Mouse (Mus musculus) monocyte, adult 2 months (primary cell): ENCODE data around the gene Hspa1b.

Experiments
- DNase-seq, 2 experiments: peaks; one replicate each; pipeline ENCODE4 v3.0.0; 2022; ENCODE audit warnings: low spot score in 2 of 2, low read depth in 1 of 2

Gene Hspa1b

DNA sequence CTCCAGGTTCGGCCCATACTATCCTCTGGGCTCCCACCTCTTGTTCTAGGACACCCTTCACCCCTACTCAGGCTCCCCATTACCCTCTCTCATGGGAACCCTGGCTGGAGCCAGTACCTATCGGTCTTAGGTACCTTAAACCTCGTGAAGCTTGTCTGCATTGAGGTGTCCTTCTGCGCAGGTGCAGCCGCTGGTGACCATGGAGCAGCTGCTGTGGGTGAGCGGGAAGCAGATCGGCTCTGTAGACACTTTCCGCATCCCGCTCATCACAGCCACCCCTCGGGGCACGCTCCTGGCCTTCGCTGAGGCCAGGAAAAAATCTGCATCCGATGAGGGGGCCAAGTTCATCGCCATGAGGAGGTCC, 27.3 kb downstream of the Hspa1b start:
- no peak for DNase-seq

DNA sequence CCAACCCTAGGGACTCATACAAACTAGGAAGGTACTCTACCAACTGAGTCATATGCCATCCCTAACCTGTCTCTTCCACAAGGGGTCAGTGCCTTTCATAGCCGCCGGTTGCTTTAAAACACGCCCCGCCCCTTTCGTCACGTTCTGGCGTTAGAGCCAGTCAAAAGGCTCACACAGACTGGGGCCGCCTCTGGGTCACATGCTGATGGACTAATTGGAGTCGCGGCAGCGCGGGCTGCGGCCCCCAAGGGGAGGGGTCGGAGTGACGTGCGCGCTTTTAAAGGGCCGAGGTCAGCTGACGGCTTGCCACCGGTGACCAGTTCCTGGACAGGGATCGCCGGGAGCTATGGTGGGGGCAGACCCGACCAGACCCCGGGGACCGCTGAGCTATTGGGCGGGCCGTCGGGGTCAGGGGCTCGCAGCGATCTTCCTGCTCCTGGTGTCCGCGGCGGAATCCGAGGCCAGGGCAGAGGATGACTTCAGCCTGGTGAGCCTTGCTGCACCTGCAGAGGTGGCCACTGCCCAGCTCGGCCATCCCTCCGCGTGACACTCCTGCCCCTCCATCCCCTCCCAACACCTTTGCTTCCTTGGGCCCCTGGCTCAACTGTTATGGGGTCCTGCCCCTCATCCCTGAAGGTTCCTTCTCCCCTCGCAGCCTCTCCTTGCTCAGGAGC, 27.8 kb downstream of the Hspa1b start, which contains the start of gene Neu1:
Gene Neu1 (plus strand): TSS at position 193 of the 674 bp plus-strand sequence.
- peak; percentile 94 for DNase-seq

DNA sequence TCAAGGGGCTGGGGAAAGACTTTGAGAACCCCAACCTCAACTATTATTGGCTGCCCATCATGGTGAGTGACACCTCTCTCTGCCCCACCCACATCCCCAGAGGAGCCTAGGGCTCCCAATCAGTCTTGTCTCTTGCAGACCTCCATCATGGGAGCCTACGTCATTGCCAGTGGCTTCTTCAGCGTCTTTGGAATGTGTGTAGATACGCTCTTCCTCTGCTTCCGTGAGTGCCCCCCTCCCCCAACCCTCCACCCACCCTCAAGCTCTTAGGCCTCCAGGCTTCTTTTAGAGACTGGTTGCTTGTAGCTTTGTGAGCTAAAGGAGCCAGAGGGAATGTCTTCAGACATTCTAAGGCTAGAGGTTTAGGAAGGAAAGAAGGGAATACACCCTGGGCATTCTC, 30.2 kb downstream of the Hspa1b start:
- DNase-seq, result no peak

DNA sequence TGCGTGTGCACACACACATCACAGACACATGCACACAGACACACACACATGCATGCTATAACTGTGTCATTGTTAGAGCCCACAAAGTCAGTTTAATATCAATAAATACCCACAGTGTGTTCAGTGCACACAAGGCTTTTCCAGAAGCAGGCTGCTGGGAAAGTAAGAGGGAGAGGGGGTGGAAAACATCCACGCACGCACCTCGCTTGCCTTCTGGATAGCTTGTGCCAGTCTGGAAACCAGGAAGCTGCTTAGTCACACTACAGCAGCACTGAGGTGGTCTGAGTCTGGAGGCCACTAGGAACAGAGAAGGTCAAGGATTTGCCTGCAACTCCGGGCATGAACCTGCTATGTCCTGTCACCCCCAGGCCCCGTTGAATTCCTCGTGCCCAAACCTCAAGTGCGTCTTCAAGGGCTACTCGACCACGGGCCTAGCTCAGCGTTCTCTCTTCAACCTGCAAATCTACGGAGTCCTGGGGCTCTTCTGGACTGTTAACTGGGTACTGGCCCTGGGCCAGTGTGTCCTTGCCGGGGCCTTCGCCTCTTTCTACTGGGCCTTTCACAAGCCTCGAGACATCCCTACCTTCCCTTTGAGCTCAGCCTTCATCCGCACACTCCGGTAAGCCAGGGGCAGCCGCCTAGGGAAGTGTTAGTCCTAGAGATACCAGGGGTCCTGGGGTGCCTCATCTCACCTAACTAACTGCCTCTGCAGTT, 31.6 kb downstream of the Hspa1b start:
- DNase-seq, result no peak

DNA sequence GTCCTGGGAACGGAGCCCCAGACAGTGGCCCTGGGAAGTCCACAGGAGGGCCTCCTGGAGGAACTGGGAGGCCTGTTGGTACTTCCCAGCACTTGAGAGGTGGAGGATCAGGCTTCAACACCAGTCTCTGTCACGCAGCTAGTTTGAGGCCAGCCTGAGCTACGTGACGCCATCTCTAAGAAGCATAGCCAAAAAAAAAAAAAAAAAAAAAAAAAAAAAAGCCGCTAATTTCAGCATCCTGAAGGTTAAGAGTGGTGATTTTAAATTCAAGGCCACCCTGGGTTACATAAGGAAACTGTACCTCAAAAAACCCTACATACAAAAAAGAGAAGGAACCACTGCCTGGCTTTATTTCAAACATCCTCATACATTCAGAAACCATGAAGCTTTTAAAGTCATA, 34.8 kb downstream of the Hspa1b start:
- DNase-seq, result no peak

DNA sequence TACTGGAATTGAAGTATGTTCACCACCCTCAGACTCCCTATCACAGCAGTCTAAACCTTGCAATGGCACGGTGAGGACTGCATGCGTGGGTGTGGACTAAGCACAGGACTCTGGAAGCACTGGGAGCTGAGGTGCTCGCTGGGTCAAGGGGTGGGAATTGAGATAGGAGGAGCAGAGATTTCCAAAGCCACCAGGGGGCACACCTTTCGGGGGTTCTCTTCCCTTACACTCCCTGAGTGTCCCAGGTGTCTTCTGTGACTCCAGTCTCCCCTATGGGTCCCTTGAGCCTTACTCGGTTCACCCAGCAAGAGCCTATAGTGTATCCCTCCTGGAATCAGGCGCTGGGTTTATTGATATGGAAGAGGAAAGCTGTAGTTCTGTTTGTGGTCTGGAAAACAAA, 36.1 kb downstream of the Hspa1b start:
- no peak for DNase-seq

DNA sequence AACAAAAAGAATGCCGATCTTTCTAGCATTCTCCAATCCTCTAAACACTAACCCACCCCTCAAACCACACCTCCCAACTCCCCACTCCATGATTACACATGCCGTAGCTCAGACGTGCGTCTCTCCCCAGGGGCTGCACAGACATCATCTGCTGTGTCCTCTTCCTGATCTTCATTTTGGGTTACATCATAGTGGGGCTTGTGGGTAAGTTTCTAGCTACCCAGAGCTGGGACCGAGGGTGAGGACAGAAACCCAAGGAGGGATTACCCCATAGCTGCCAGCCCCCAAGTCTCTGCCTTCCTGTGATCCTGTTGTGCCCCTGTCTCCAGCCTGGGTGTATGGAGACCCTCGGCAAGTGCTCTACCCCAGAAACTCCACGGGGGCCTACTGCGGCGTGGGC, 41.9 kb downstream of the Hspa1b start:
- no peak for DNase-seq

DNA sequence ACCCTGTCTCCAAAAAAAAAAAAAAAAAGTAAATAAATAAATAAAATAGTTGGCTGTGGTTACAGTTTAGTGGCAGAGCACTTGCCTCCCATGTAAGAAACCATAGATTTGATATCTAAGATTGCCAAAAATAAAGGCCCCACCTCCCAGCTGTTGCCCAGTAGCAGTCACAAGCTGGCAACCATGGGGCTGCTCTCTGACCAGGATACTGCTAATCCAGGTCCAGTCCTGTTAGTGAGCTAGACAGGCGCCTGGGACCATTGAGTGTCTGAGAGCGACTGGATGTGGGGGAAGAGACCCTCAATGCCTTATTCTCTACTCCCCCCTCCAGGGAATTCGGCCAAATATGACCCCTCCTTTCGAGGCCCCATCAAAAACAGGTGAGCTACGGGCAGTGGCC, 42.7 kb downstream of the Hspa1b start:
- no peak for DNase-seq

DNA sequence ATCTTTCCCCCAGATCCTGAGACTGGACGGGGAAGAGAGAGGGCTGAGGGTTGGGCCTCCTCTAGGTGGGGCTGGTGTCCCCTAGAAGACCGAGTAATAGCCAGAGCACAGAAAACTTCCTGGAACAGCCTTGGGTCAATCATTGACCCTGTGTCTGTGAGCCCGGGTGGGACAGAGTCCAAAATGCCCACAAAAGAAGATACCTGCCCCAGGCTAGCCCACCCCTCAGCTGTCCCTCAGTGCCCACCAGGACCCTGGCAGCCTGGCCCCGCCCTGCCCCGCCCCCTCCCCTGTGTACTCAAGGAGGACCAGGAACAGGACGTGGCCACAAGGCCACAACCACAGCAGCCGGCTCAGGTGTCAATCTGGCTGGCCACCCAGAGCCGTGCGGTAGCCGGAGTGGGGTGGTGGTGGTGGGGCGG, 43.6 kb downstream of the Hspa1b start:
- DNase-seq, result no peak

DNA sequence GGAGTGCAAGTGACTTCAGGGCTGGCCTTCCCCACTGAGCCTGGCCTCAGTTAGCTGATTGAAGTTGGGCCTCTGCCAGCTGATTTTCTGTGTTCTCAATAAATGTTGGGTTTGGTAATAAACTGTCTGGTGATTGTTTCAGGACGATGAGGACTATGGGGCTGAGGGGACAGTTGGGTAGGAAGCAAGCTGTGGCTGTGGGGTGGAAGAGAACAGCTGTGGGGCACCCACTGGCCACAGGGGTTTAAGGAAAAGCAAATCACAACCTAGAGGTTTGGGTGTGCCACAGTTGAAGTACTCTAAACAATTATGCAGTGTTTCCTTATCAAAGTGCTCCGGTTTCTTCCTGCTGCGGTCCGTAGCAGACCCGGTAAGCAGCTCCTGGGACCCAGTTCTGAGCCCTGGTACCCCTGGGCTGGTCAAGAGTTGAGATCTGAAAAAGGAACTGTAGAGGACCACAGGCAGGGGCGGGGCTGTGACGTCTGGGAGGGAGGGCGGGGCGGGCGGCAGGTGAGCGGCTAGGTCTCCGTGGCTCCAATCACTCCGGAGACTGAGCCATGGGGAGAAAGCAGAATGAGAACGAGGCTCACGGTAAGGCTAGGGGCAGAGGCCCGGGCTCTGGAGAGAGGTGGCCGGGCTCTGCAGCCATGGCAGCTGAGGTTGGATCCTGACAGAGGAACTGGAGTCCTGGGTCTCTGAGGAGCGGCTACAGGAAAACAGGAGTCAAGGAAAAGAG, 44.9 kb downstream of the Hspa1b start, which contains the start of gene Slc44a4:
Gene Slc44a4 (plus strand): TSS at position 537 of the 736 bp plus-strand sequence.
- DNase-seq, result no peak

DNA sequence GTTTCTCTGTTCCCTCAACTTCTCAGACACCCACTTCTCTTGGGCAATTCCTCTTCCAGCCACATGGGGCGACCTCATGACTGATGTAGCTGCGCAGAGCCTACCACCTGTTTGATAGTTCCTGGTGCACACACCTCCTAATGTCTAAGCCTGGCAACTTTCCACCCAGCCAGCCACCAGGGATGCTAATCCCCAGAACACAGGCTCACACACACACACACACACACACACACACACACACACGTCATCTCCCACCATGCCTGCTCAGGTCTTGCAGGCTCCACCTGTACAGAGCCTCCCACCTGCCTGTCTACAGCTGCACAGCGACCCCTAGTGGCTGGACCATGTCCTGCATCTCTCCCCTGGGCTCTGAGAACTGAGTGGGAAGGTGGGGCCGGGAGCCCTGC, 47.1 kb downstream of the Hspa1b start:
- peak in 1 of 2 experiments; percentile 66 for DNase-seq

DNA sequence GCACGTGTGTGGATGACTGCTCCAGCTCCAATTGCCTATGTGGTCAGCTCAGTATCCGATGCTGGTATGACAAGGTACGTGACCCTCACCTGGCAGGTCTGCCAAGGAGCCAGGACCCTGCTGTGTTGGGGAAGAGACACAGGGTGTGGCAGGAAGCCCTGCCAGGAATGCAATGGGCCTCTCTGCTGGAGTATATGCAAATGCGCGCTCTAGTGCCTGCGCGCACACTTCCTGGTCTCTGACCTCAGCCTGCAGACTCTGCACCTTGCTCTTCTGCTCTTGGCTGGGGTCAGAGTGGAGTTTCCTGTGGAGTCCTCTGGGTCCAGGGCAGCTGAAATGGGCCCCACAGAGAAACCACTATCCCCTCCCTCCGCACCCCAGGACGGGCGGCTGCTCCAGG, 48.1 kb downstream of the Hspa1b start:
- DNase-seq, result no peak
